Comparison of ENCODE assay signal across 14 mouse cellular contexts in genomic region chr9:95645926-95646325, GRCm38 (mm10). TPM values are rescaled to one million over a fixed set of nuclear protein-coding genes. Genes with fewer than 3 reads are reported as not detected.
"Had no signal": no experiment of that assay in that cellular context is flagged by ENCODE, and none has a peak within 500 bp of the region (broad histone marks: within the 10 kb centered on the region; RNA-seq: fewer than 3 reads in every experiment).

No protein-coding gene starts in this region.

- DNase-seq: cerebellum, postnatal 14 days; cerebellum, postnatal 25 days; cerebellum, postnatal 36 days; embryo, embryonic 11 days; forebrain, postnatal 0 days; gastrocnemius, adult 2 months; gastrocnemius, postnatal 10 days; gastrocnemius, postnatal 14 days; gastrocnemius, postnatal 25 days; gastrocnemius, postnatal 36 days; heart, adult 18-20 months; heart, adult 2 months had no signal

RNA-seq across cellular contexts. Expression of gene Pcolce2, which starts 8.5 kb away (rescaled TPM):
- total RNA-seq: common myeloid progenitor, adult 5-6 weeks; granulocyte monocyte progenitor cell, adult 5-6 weeks had no signal
